In the genomic region with DNA sequence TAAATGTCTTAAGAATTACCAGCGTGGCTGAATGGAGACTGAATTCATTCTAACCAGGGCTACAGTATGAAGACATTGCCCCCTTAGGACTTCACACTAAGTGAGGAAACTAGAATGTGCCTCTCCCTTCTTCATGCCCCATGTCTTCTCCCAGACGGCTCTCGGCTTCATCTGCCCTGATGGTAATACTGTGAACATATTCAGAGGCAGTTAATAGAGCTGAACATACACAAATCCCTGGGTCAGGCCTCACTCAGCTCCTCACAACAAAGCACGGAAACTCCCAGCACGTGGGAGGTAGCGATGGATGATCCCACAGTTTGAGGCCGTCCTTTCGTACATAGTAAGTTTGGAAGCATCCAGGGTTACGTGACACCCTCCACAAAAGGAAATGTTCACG, we compare ENCODE assay signal across 23 mouse cellular contexts. TPM values are rescaled to one million over a fixed set of nuclear protein-coding genes. Genes with fewer than 3 reads are reported as not detected.
"Had no signal": no experiment of that assay in that cellular context is flagged by ENCODE, and none has a peak within 500 bp of the region (broad histone marks: within the 10 kb centered on the region; RNA-seq: fewer than 3 reads in every experiment).

No protein-coding gene starts in this region.

- H3K27me3 ChIP-seq: midbrain, embryonic 12.5 days; neural tube, embryonic 13.5 days; neural tube, embryonic 15.5 days had no signal

- H3K4me1 ChIP-seq: midbrain, embryonic 12.5 days had no signal

- H3K9me3 ChIP-seq: midbrain, embryonic 10.5 days; midbrain, embryonic 12.5 days; neural tube, embryonic 13.5 days; neural tube, embryonic 15.5 days had no signal

- H3K36me3 ChIP-seq: midbrain, embryonic 10.5 days; midbrain, embryonic 12.5 days; neural tube, embryonic 13.5 days; neural tube, embryonic 15.5 days had no signal

- H3K4me3 ChIP-seq: midbrain, embryonic 10.5 days; midbrain, embryonic 12.5 days; myocyte; neural tube, embryonic 13.5 days; neural tube, embryonic 15.5 days had no signal

- DNase-seq: lung, embryonic 14.5 days; lung, postnatal 10 days; lung, postnatal 4 days; midbrain, embryonic 14.5 days; retina, postnatal 1 day; right cerebral cortex, adult 18-20 months; right cerebral cortex, postnatal 25 days; right cerebral cortex, postnatal 4 days; spleen, adult 18-20 months; thymus, adult 18-20 months; thymus, postnatal 14 days; thymus, postnatal 36 days had no signal

- H3K4me2 ChIP-seq: lung, embryonic 14.5 days; midbrain, embryonic 12.5 days; neural tube, embryonic 13.5 days; neural tube, embryonic 15.5 days had no signal

- H3K9ac ChIP-seq: lung, embryonic 14.5 days; midbrain, embryonic 12.5 days; neural tube, embryonic 13.5 days; neural tube, embryonic 15.5 days had no signal

- H3K27ac ChIP-seq: midbrain, embryonic 12.5 days; neural tube, embryonic 13.5 days; neural tube, embryonic 15.5 days had no signal

RNA-seq across cellular contexts. Expression of gene Kcnmb3, which starts 18.8 kb away (rescaled TPM):
- total RNA-seq: megakaryocyte, adult 5-6 weeks; megakaryocyte-erythroid progenitor cell, adult 5-6 weeks had no signal
- polyA plus RNA-seq: midbrain, embryonic 10.5 days; myocyte; neural tube, embryonic 11.5 days; neural tube, embryonic 15.5 days; small intestine, adult 2 months; stomach, embryonic 14.5 days; stomach, embryonic 16.5 days had no signal
